Mouse (Mus musculus) liver, embryonic 14.5 days (tissue): ENCODE measurements around the gene Snapc1.

Source experiments
- CTCF ChIP-seq: IDR thresholded peaks from 2 replicates; pipeline ENCODE4 v1.5.1; 2016; ENCODE audit warnings: antibody characterized with exemption, low read depth, control low read depth
- EP300 ChIP-seq: IDR thresholded peaks from 2 replicates; pipeline ENCODE4 v1.6.1; 2016; ENCODE audit warnings: antibody characterized with exemption, low read depth

- TF ChIP-seq EP300 (no peak), CTCF (peak; percentile 75)
Measured at GRCm38 (mm10) chr12:73989594-73989993, 25.3 kb downstream of the Snapc1 start.
